Mouse (Mus musculus) WW6 (cell line): Measurements from ENCODE around the gene Mbd4.

ENCODE experiments used
- DNase-seq: peaks from one replicate; pipeline ENCODE4 v3.0.0-alpha.2; 2013; ENCODE audit warnings: low read depth, low spot score

Gene Mbd4

DNA sequence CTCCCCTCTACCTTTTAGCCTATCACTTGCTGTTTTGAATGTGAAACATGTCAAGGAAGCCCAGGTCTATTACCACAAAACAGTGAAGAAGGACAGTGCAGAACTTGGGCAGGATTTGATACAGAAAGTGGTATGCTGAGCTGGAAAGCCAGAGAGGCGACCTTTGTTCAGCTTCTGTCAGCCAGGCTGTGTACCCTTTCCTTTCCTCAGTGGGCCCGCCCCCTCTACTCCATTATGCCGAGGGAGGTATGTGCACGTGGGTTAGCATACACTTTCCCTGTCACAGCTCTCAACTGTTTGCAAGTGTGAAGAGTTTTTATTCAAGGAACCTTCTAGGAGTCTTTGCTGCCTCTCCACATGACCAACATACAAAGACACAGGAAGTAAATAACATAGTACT is 6.1 kb upstream of the Mbd4 start:
- no peak for DNase-seq

GRCm38 (mm10) chr6:115856361-115856745 is 3.2 kb upstream of the Mbd4 start:
- DNase-seq = no peak

DNA sequence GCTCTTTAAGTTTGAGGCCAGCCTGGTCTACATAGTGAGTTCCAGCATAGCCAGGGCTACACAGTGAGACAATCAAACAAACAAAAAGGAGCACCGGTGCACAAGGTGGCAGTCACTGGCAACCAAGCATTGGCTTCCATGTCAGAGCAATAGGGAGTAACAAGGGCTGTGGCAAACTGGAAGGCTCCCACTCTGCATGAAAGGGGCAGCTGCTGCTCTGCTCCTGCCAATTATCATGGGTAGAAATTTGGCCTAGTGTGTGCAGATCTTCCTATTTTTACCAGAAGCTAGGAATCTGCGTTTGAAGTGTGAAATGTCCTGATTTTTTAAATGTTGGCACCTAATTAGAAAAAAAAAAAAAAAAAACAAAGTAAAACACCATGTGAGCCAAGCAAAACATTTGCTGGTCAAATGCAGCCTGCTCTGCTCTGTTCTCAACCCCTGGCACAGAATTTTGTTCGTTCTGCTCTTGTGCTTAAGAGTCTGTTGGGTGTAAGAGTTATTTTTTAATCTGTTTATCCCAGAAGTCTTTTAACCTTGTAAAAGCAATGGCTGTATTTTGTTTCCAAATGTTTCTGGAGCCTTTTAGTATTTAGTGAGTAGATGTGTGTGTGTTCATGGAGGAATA is 2.7 kb upstream of the Mbd4 start:
- DNase-seq = no peak

DNA sequence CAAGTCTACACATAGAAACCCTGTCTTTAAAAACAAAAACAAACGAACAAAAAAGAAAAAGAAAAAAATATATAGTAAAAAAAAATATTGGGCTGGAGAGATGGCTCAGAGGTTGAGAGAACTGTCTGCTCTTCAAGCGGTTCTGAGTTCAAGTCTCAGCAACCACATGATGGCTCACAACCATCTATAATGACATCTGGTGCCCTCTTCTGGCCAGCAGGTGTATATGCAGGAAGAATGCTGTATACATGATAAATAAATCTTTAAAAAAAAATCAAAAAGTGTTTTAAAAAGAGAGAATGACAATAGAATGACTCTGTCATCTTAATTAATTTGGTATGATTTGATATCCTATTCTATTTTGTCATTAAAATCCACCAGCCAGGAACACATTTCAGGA is 1.3 kb upstream of the Mbd4 start:
- no peak for DNase-seq

- DNase-seq = no peak
Measured at GRCm38 (mm10) chr6:115853985-115854384, 814 bp upstream of the Mbd4 start.

- no peak for DNase-seq
Measured at GRCm38 (mm10) chr6:115852446-115853090, 603 bp downstream of the Mbd4 start.

DNA sequence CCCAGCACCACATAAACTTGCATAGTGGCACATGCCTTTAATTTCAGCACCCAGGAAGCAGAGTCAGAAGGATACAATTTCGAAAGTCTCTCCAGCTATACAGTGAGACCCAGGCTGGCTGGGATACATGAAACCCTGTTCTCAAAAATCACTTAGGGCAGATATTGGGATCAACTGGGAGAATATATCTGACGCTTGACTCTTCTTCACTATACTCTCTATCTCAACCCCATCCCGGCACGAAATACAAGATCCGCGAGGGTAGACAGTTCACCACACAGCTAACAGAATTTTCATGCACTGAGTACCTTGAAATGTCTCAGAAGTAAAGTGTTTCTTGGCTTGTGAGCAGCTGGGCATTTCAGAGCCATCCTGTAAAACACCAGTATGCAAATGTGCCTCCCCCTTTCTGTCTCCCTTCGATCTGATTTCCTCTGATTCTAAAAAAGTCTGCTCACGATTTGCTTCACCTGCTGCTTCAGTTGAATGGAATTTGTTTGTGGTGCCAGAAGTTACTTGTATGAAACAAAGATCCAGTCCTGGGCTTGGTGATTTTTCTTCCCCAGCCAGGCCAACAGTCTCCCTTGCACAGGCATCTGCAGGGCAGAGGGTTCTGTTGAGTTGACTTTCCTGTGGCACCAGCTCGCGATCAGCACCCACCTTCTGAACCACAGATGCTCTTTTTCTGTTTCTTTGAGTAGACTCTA is 4.4 kb downstream of the Mbd4 start:
- DNase-seq = no peak

GRCm38 (mm10) chr6:115846640-115847411 is 6.3 kb downstream of the Mbd4 start:
- peak; percentile 60 for DNase-seq

GRCm38 (mm10) chr6:115845006-115845405 is 8.2 kb downstream of the Mbd4 start:
- DNase-seq = no peak

DNA sequence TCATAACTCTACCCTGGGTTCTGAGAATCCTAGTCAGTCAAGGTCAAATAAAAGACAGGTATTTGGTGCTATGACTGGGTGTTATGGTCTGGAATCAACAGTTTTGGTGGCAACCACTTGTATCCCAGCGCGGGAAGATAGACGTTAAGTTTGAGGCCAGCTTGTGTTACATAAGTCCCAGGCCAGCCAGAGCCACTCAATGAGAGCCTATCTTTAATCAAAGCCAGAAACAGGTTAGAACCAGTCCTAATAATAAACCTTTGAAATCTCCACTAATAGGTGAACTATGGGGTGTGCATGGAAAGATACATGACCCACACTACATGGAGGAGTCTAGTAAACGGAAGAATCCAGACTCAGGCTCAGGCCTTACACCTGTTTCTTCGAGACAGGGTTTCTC is 14.4 kb downstream of the Mbd4 start:
- no peak for DNase-seq

GRCm38 (mm10) chr6:115838161-115838597 is 15.0 kb downstream of the Mbd4 start, which contains the start of gene Efcab12:
Gene Efcab12 (minus strand): TSS chr6:115838412.
- DNase-seq = peak; percentile 87

DNA sequence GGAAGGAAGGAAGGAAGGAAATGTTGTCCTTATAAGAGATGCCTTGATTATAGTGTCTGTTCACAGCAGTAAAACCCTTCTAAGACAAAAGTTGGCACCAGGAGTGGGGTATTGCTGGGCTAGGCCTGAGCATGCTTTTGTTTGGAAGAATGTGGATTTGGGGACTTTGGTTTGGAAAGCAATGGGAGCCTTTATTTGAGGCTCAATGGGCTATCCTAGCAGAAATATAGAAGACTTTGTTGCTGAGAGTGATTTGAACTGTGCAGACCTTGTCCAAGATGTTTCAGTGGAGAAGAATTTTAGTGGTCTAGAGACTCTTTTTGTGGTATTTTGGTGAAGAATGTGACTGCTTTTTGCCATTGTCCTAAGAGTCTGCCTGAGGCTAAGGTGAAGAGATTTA is 19.3 kb downstream of the Mbd4 start:
- DNase-seq = no peak

GRCm38 (mm10) chr6:115832152-115832850 is 20.9 kb downstream of the Mbd4 start:
- DNase-seq = no peak

DNA sequence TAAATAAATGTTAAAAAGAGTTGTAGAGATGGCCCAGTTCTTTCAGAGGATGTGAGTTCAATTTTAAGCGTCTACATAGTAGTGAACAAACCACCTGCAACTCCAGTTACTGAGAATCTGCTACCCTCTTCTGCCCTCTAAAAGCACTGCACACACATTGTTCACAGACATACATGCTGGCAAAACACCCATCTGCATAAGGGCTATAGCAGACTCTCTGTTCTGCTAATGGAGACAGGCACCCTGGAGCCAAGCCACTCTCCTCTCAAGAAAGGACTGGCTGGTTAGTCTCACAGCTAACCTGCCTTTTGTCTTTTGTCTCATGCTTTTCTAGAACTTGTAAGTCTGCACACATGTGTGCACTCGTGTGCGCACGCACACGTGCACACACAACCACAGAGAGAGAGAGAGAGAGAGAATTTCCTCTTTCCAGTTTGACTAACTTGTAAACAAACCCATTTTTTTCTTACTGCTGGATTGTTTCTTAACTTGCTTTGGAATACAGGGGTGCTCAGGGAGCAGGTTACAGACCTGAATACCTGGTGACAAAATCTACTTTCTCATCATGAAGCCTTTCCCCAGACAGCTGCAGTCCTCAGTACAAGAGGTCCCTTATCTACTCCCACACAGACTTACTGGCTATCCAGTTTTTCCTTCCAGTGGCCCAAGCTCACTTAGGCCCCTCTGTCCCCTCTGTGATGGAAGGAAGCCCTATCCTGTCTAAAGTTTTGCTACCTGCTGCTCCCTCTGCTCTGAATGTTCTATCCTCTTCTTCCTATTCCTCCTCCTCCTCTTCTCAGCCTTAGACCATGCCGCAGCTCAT is 22.2 kb downstream of the Mbd4 start:
- DNase-seq = no peak

GRCm38 (mm10) chr6:115823850-115824464 is 29.2 kb downstream of the Mbd4 start:
- peak; percentile 91 for DNase-seq

DNA sequence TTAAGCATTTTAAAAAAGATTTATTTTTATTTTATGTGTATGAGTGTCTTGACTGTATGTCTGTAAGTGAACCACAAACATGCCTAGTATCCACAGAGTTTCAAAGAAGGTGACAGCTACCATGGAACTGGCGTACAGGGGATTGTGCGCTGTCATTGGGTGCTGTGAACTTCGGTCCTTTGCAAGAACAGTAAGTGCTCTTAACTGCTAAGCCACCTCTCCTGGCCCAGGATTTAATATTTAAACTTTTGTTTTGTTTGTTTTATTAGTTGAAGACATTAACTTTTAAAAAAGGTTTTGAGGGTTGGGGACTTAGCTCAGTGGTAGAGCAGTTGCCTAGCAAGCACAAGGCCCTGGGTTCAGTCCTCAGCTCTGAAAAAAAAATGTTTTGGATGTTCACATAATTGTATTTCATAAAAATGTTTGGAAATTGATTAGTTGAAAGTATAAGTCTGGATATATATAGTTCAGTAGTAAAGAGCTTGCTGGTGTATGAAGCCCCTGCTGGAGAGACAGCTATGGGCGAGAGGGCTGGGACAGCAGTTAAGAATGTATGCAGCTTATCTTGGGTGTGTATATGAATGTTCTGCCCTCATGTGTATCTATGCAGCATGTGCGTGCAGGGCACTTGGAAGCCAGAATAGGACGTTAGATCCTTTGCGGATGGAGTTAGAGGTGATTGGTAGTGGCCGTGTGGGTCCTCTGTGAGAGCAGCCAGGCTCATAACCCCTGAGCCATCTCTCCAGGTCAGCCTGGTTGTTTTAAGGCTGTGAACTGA is 31.8 kb downstream of the Mbd4 start:
- no peak for DNase-seq

DNA sequence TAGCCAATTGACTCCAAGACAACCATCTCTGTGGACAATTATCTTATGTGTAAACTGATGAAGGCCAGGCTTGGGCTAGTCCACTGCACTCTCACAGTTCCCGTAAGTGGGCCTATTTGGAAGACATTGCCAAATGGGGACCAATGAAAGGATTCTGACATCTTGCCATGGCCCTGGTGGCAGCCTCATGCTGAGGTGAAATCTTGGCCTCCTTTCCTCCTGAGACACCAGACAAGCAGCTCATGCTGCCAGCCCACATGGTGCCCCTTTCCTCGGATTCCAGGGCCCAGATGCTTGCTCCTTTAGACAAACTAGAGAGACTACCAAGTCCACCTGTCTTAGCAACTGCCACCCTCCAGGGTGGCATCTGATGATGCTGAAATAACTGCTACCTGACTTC is 35.0 kb downstream of the Mbd4 start:
- DNase-seq = no peak

- no peak for DNase-seq
Measured at GRCm38 (mm10) chr6:115815041-115815440, 38.1 kb downstream of the Mbd4 start.

GRCm38 (mm10) chr6:115814104-115814503 is 39.1 kb downstream of the Mbd4 start:
- DNase-seq = no peak
